Mouse (Mus musculus) MEL (cell line): ENCODE measurements around the gene Snrnp40. TPM values are rescaled to one million over a fixed set of nuclear protein-coding genes. Genes with fewer than 3 reads are reported as not detected.

Experiments used
- DNase-seq: peaks from one replicate; pipeline ENCODE4 v3.0.0; 2011; ENCODE audit warnings: low read depth, low spot score
- H3K27ac ChIP-seq: 2 replicates; pipeline ENCODE4 v1.5.1; 2012; ENCODE audit warnings: low read depth, mild to moderate bottlenecking, control low read depth, low read length, moderate library complexity; ENCODE audit not compliant: control insufficient read depth
- H3K27me3 ChIP-seq, 2 experiments: fragments of 150-350 bp in 1 of 2; sonication (generic) in 1 of 2; 2 replicates each; pipeline ENCODE4 v1.6.1; 2012; ENCODE audit warnings: low read length in 2 of 2, mild to moderate bottlenecking in 2 of 2, improper control_type of control experiment in 1 of 2, moderate library complexity in 1 of 2; ENCODE audit not compliant: insufficient read depth in 2 of 2, control insufficient read depth in 1 of 2
- H3K36me3 ChIP-seq, 2 experiments: 2 replicates each; pipeline ENCODE4 v1.6.1; 2012 to 2014; ENCODE audit warnings: low read length in 2 of 2, improper control_type of control experiment in 1 of 2, inconsistent platforms in 1 of 2, mild to moderate bottlenecking in 1 of 2; ENCODE audit not compliant: insufficient read depth in 2 of 2, control insufficient read depth in 1 of 2
- H3K4me1 ChIP-seq, 2 experiments: fragments of 150-350 bp in 1 of 2; sonication (generic) in 1 of 2; 2 replicates each; pipeline ENCODE4 v1.6.1; 2012; ENCODE audit warnings: low read length in 2 of 2, improper control_type of control experiment in 1 of 2, mild to moderate bottlenecking in 1 of 2; ENCODE audit not compliant: insufficient read depth in 2 of 2, control insufficient read depth in 1 of 2
- H3K4me3 ChIP-seq, 2 experiments: fragments of 150-350 bp in 1 of 2; sonication (generic) in 1 of 2; 2 replicates each; pipeline ENCODE4 v1.5.1; 2012; ENCODE audit warnings: low read depth in 2 of 2, low read length in 2 of 2, mild to moderate bottlenecking in 2 of 2, moderate library complexity in 2 of 2, control low read depth in 1 of 2, improper control_type of control experiment in 1 of 2; ENCODE audit not compliant: control insufficient read depth in 1 of 2, insufficient read depth in 1 of 2
- H3K79me2 ChIP-seq: 2 replicates; pipeline ENCODE4 v1.6.1; 2012; ENCODE audit warnings: mild to moderate bottlenecking, low read length, moderate library complexity; ENCODE audit not compliant: control insufficient read depth, poor library complexity, insufficient read depth
- H3K9ac ChIP-seq: 2 replicates; pipeline ENCODE4 v1.6.1; 2012; ENCODE audit warnings: low read depth, mild to moderate bottlenecking, control low read depth, low read length, moderate library complexity; ENCODE audit not compliant: control insufficient read depth, poor library complexity, severe bottlenecking
- H3K9me3 ChIP-seq: fragments of 150-350 bp; sonication (generic); replicated peaks from 2 replicates; pipeline ENCODE4 v1.6.1; 2012; ENCODE audit warnings: mild to moderate bottlenecking, low read length, improper control_type of control experiment, moderate library complexity; ENCODE audit not compliant: insufficient read depth
- BHLHE40 ChIP-seq: IDR thresholded peaks from 2 replicates; pipeline ENCODE4 v1.6.1; 2012; ENCODE audit warnings: low read depth, mild to moderate bottlenecking, inconsistent platforms, low read length, improper control_type of control experiment, borderline replicate concordance
- CHD1 ChIP-seq: IDR thresholded peaks from 2 replicates; pipeline ENCODE4 v1.6.1; 2012; ENCODE audit warnings: low read depth, mild to moderate bottlenecking, inconsistent platforms, low read length, improper control_type of control experiment
- CHD2 ChIP-seq: IDR thresholded peaks from 2 replicates; pipeline ENCODE4 v1.6.1; 2011; ENCODE audit warnings: low read length, improper control_type of control experiment
- CTCF ChIP-seq, 3 experiments: IDR thresholded peaks in 2 of 3; conservative IDR thresholded peaks in 1 of 3; 2 replicates each; pipeline ENCODE4 v1.5.1; 2011 to 2012; ENCODE audit warnings: low read length in 3 of 3, low read depth in 2 of 3, mild to moderate bottlenecking in 2 of 3, improper control_type of control experiment in 1 of 3, inconsistent platforms in 1 of 3, mixed read lengths in 1 of 3, moderate library complexity in 1 of 3; ENCODE audit not compliant: control insufficient read depth in 1 of 3, insufficient read depth in 1 of 3, poor library complexity in 1 of 3, severe bottlenecking in 1 of 3
- KAT2A ChIP-seq: conservative IDR thresholded peaks from 2 replicates; pipeline ENCODE4 v1.6.1; 2012; ENCODE audit warnings: low read depth, low read length, improper control_type of control experiment, inconsistent platforms
- MAFK ChIP-seq: IDR thresholded peaks from 2 replicates; pipeline ENCODE4 v1.6.1; 2011; ENCODE audit warnings: low read depth, mild to moderate bottlenecking, low read length, improper control_type of control experiment, borderline replicate concordance
- MAX ChIP-seq: IDR thresholded peaks from 2 replicates; pipeline ENCODE4 v1.6.1; 2011; ENCODE audit warnings: low read length, improper control_type of control experiment
- MEF2A ChIP-seq: IDR thresholded peaks from 2 replicates; pipeline ENCODE4 v1.6.1; 2014; ENCODE audit warnings: low read depth, mild to moderate bottlenecking, inconsistent platforms, low read length, improper control_type of control experiment; ENCODE audit not compliant: poor library complexity, insufficient replicate concordance, severe bottlenecking; ENCODE audit errors: extremely low read depth
- MXI1 ChIP-seq: IDR thresholded peaks from 2 replicates; pipeline ENCODE4 v1.6.1; 2011; ENCODE audit warnings: mild to moderate bottlenecking, low read depth, low read length, improper control_type of control experiment
- MYB ChIP-seq: IDR thresholded peaks from 2 replicates; pipeline ENCODE4 v1.6.1; 2011; ENCODE audit warnings: mild to moderate bottlenecking, low read depth, low read length, improper control_type of control experiment
- MYC ChIP-seq: IDR thresholded peaks from 2 replicates; pipeline ENCODE4 v1.6.1; 2011; ENCODE audit warnings: low read depth, mild to moderate bottlenecking, low read length, improper control_type of control experiment, moderate library complexity
- NELFE ChIP-seq: IDR thresholded peaks from 2 replicates; pipeline ENCODE4 v1.6.1; 2011; ENCODE audit warnings: low read depth, low read length, improper control_type of control experiment
- POLR2A ChIP-seq, 2 experiments: IDR thresholded peaks; 2 replicates each; pipeline ENCODE4 v1.6.1; 2011 to 2012; ENCODE audit warnings: low read length in 2 of 2, mild to moderate bottlenecking in 2 of 2, control low read depth in 1 of 2, improper control_type of control experiment in 1 of 2, low read depth in 1 of 2, moderate library complexity in 1 of 2; ENCODE audit not compliant: control insufficient read depth in 1 of 2, insufficient read depth in 1 of 2, poor library complexity in 1 of 2
- POLR2AphosphoS2 ChIP-seq: IDR thresholded peaks from 2 replicates; pipeline ENCODE4 v1.6.1; 2011; ENCODE audit warnings: low read length, improper control_type of control experiment
- SMC3 ChIP-seq: IDR thresholded peaks from 2 replicates; pipeline ENCODE4 v1.6.1; 2011; ENCODE audit warnings: low read depth, low read length, improper control_type of control experiment
- TAL1 ChIP-seq: IDR thresholded peaks from 2 replicates; pipeline ENCODE4 v1.6.1; 2012; ENCODE audit warnings: mild to moderate bottlenecking, inconsistent platforms, low read length, moderate library complexity, mixed read lengths
- TBP ChIP-seq: IDR thresholded peaks from 2 replicates; pipeline ENCODE4 v1.8.0; 2011; ENCODE audit warnings: low read depth, low read length, improper control_type of control experiment
- TCF12 ChIP-seq: IDR thresholded peaks from 2 replicates; pipeline ENCODE4 v1.6.1; 2014; ENCODE audit warnings: low read depth, mild to moderate bottlenecking, inconsistent platforms, low read length, improper control_type of control experiment, moderate library complexity
- UBTF ChIP-seq: IDR thresholded peaks from 2 replicates; pipeline ENCODE4 v1.6.1; 2012; ENCODE audit warnings: low read depth, mild to moderate bottlenecking, inconsistent platforms, low read length, improper control_type of control experiment, moderate library complexity, borderline replicate concordance; ENCODE audit not compliant: insufficient read depth
- USF1 ChIP-seq: IDR thresholded peaks from 2 replicates; pipeline ENCODE4 v1.6.1; 2014; ENCODE audit warnings: low read depth, mild to moderate bottlenecking, inconsistent platforms, low read length, improper control_type of control experiment, moderate library complexity
- ZC3H11A ChIP-seq: IDR thresholded peaks from 2 replicates; pipeline ENCODE4 v1.6.1; 2012; ENCODE audit warnings: low read depth, mild to moderate bottlenecking, inconsistent platforms, low read length, improper control_type of control experiment
- ZKSCAN1 ChIP-seq: IDR thresholded peaks from 2 replicates; pipeline ENCODE4 v1.6.1; 2012; ENCODE audit warnings: low read depth, mild to moderate bottlenecking, inconsistent platforms, low read length, improper control_type of control experiment, moderate library complexity
- ZMIZ1 ChIP-seq: IDR thresholded peaks from 2 replicates; pipeline ENCODE4 v1.6.1; 2012; ENCODE audit warnings: low read depth, mild to moderate bottlenecking, inconsistent platforms, low read length, improper control_type of control experiment, moderate library complexity
- polyA plus RNA-seq, 2 experiments: library from polyadenylated mRNA; stranded (reverse) in 1 of 2; unstranded in 1 of 2; fragments of >175 nt in 1 of 2; fragments of >200 nt in 1 of 2; gene quantifications; 2 replicates each; pipeline versions ENCODE4 v1.2.1 to v1.2.4; 2012; ENCODE audit warnings: low replicate concordance in 2 of 2, low read depth in 1 of 2; ENCODE audit not compliant: insufficient read length in 2 of 2, insufficient read depth in 1 of 2, missing spikeins in 1 of 2
- total RNA-seq: library from RNA; depleted of rRNA; stranded (reverse); fragments of 300-350 nt; gene quantifications from 2 replicates; pipeline ENCODE4 v1.2.3, GENCODE M21; 2012

The Snrnp40 gene
- total and polyA plus RNA-seq, 3 experiments: 127 to 371 (median 151) TPM

GRCm38 (mm10) chr4:130318122-130318521, 41.8 kb upstream of the Snrnp40 start:
- Histone ChIP-seq H3K9ac (no peak overlapping the region), H3K36me3 (peaks cover 3 to 7% of the 10 kb centered on the region in 2 experiments), H3K4me1 (peaks cover 4 to 7% of the 10 kb centered on the region in 2 experiments), H3K27me3 (no peaks in the 10 kb centered on the region), H3K9me3 (no peaks in the 10 kb centered on the region), H3K4me3 (no peak overlapping the region), H3K27ac (no peak overlapping the region), H3K79me2 (no peaks in the 10 kb centered on the region)
- TF ChIP-seq TCF12 (no peak), ZC3H11A (no peak), KAT2A (no peak), TBP (no peak), USF1 (peak; percentile 42; the same call in 1 of the 2 replicates), MYB (no peak), MYC (no peak), TAL1 (no peak)
- DNase-seq: no peak

- no peak for TF ChIP-seq ZKSCAN1
- TF ChIP-seq MEF2A: no peak
- no peak for TF ChIP-seq KAT2A
- TF ChIP-seq CHD1: no peak
- TF ChIP-seq MAFK: no peak
- no peak; a peak in 1 of 6 replicates for TF ChIP-seq CTCF (IDR thresholded peaks at IDR 0.05 in 2 of 3, conservative IDR thresholded peaks at IDR 0.05 in 1 of 3; ENCODE audit: control insufficient read depth in 1 of 3, insufficient read depth in 1 of 3, low read depth in 2 of 3, low read length in 3 of 3, poor library complexity in 1 of 3, severe bottlenecking in 1 of 3)
- no peak for TF ChIP-seq POLR2A (IDR thresholded peaks at IDR 0.05; ENCODE audit: control insufficient read depth in 1 of 2, insufficient read depth in 1 of 2, low read depth in 1 of 2, low read length in 2 of 2, poor library complexity in 1 of 2)
- no peak for TF ChIP-seq POLR2AphosphoS2
- TF ChIP-seq MAX: no peak
- no peaks in the 10 kb centered on the region for H3K9me3 ChIP-seq
- no peak for DNase-seq
- no peak overlapping the region for H3K9ac ChIP-seq
- H3K4me1 ChIP-seq: peaks cover 7 to 13% of the 10 kb centered on the region in 2 experiments
- no peaks in the 10 kb centered on the region for H3K27me3 ChIP-seq
- H3K79me2 ChIP-seq: no peaks in the 10 kb centered on the region
- H3K4me3 ChIP-seq: no peak overlapping the region
- no peak overlapping the region for H3K27ac ChIP-seq
- H3K36me3 ChIP-seq: peaks cover 3 to 13% of the 10 kb centered on the region in 2 experiments
These were observed 40.4 kb upstream of the Snrnp40 start for GRCm38 (mm10) chr4:130319564-130319963.

GRCm38 (mm10) chr4:130321640-130322039, 38.3 kb upstream of the Snrnp40 start:
- Histone ChIP-seq H3K27ac (no peak overlapping the region), H3K4me3 (no peak overlapping the region), H3K36me3 (peaks cover 3 to 13% of the 10 kb centered on the region in 2 experiments), H3K9me3 (no peaks in the 10 kb centered on the region), H3K27me3 (no peaks in the 10 kb centered on the region), H3K4me1 (peaks cover 7 to 13% of the 10 kb centered on the region in 2 experiments), H3K79me2 (no peaks in the 10 kb centered on the region), H3K9ac (no peak overlapping the region)
- no peak for DNase-seq
- TF ChIP-seq BHLHE40 (no peak), MXI1 (no peak), ZC3H11A (no peak), SMC3 (no peak), POLR2A (IDR thresholded peaks at IDR 0.05; ENCODE audit: control insufficient read depth in 1 of 2, insufficient read depth in 1 of 2, low read depth in 1 of 2, low read length in 2 of 2, poor library complexity in 1 of 2) (no peak), NELFE (no peak), POLR2AphosphoS2 (no peak), UBTF (no peak), CHD2 (no peak), ZMIZ1 (no peak)
